Mouse (Mus musculus) spleen, postnatal 4 days (tissue): ENCODE data around the gene Zfp263.

Source experiments
- DNase-seq, 2 experiments: peaks; one replicate each; pipeline ENCODE4 v3.0.0; 2022; ENCODE audit warnings: low spot score in 2 of 2

The Zfp263 gene

GRCm38 (mm10) chr16:3743503-3744185 is at the start of gene Zfp263:
Zfp263 (plus strand) TSS chr16:3744093.
- DNase-seq: peak; percentile 87 to 92

- DNase-seq: no peak
These were observed 44.6 kb upstream of the Zfp263 start for GRCm38 (mm10) chr16:3699281-3699680.

- no peak for DNase-seq
These were observed 43.0 kb upstream of the Zfp263 start for GRCm38 (mm10) chr16:3700893-3701292.

GRCm38 (mm10) chr16:3706680-3707079 is 37.2 kb upstream of the Zfp263 start:
- no peak for DNase-seq

- peak in 1 of 2 experiments; percentile 31 for DNase-seq
These were observed 29.2 kb upstream of the Zfp263 start for GRCm38 (mm10) chr16:3714731-3715130.

- DNase-seq: no peak
These were observed 25.9 kb upstream of the Zfp263 start, which contains the start of gene Mefv for GRCm38 (mm10) chr16:3717980-3718379. Mefv (minus strand) TSS chr16:3718097.

GRCm38 (mm10) chr16:3723231-3723630 is 20.7 kb upstream of the Zfp263 start:
- DNase-seq: no peak

- DNase-seq: no peak
These were observed 15.7 kb upstream of the Zfp263 start for GRCm38 (mm10) chr16:3727980-3728720.

- DNase-seq: no peak
These were observed 11.3 kb upstream of the Zfp263 start for GRCm38 (mm10) chr16:3732612-3733011.

GRCm38 (mm10) chr16:3733198-3733732 is 10.6 kb upstream of the Zfp263 start:
- no peak for DNase-seq

- DNase-seq: peak in 1 of 2 experiments; percentile 9
These were observed 1.4 kb upstream of the Zfp263 start for GRCm38 (mm10) chr16:3742466-3742865.

GRCm38 (mm10) chr16:3744186-3744700 is 350 bp downstream of the Zfp263 start:
- peak; percentile 52 to 81 for DNase-seq

GRCm38 (mm10) chr16:3745656-3746055 is 1.8 kb downstream of the Zfp263 start:
- DNase-seq: peak in 1 of 2 experiments; percentile 10

- no peak for DNase-seq
These were observed 5.1 kb downstream of the Zfp263 start for GRCm38 (mm10) chr16:3748976-3749375.

GRCm38 (mm10) chr16:3771603-3772002 is 27.7 kb downstream of the Zfp263 start:
- DNase-seq: no peak

GRCm38 (mm10) chr16:3776365-3776764 is 32.5 kb downstream of the Zfp263 start:
- DNase-seq: no peak

GRCm38 (mm10) chr16:3777986-3778385 is 34.1 kb downstream of the Zfp263 start:
- DNase-seq: no peak

GRCm38 (mm10) chr16:3781237-3781636 is 37.3 kb downstream of the Zfp263 start:
- DNase-seq: no peak

- DNase-seq: no peak
These were observed 44.5 kb downstream of the Zfp263 start for GRCm38 (mm10) chr16:3788394-3788793.
